Mouse (Mus musculus): ENCODE measurements around the gene Slamf7.

DNA sequence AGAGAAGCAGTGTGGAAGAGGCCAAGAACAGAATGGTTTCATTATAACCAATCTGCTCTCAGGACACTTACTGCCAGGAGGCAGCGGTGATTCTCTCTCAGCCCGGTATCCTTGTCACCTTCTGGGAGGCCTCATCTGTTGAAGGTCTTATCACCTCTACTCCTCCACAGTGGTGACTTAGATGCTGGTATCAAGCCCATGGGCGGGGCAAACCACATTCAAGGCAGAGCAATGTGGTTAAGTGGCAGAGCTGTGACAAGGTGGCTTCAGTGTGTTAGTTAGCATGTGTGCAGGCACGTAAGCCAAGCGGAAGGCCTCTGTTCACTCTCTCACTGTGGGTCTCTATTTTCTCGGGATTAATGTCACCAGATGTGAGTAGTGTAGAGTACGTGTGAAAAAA, 9.2 kb downstream of the Slamf7 start:
- TF ChIP-seq ZC3H11A (IDR thresholded peaks at IDR 0.05; ENCODE audit: borderline replicate concordance, low read depth, low read length) (no peak), HCFC1 (IDR thresholded peaks at IDR 0.05; ENCODE audit: borderline replicate concordance, insufficient read depth, low read length) (no peak), MAFK (IDR thresholded peaks at IDR 0.05; ENCODE audit: insufficient read depth, low read depth, low read length) (no peak)

Measured in ES-E14 (cell line).